Mouse (Mus musculus): Measurements from ENCODE around the gene Camkmt. TPM values are rescaled to one million over a fixed set of nuclear protein-coding genes. Genes with fewer than 3 reads are reported as not detected.

Gene Camkmt
- polyA plus RNA-seq, 1 experiment from 2014 or later = 12.1 TPM

DNA sequence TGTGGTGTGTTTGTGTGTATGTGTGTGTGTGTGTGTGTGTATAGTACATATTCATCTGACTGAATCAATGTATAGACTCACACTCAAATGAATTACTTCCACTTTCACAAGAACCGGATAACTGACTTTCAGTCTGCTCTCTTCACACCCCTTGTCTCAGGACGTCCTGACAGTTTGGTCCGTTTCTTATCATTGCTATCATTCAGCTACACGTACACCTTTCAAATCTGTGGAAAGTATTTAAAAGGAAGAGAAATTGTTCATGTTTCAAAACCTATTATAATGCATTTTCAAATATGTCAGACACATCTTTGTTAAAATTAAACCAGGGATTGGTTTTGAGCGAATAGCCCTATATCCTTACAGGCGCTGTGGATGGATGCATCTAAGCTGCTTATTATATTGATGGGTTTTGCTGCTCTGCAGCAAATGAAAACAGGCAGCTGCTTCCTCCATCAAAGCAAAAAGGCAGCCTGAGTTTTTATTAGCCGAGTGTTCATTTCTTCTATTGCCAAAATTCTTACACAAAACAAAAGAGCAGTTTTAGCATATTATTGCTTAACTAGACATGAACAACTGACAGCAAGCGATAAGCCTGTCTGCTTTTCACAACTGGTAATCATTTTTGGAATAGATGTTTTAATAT is 291.3 kb downstream of the Camkmt start:
- WGBS = 85% methylated on average over 8 of the region's 8 CpGs
- no peak for DNase-seq (ENCODE audit: low spot score)
- H3K4me2 ChIP-seq (ENCODE audit: low read depth) = no peak overlapping the region
- no peak for ATAC-seq (ENCODE audit: insufficient read depth, low FRiP score, low TSS enrichment)
- H3K4me1 ChIP-seq (ENCODE audit: control insufficient read depth, insufficient read depth, low read length) = no peaks in the 10 kb centered on the region
- H3K27ac ChIP-seq (ENCODE audit: low read depth, low read length) = no peak overlapping the region
- no peaks in the 10 kb centered on the region for H3K27me3 ChIP-seq (ENCODE audit: control insufficient read depth, insufficient read depth, low read length)
- no peak overlapping the region for H3K4me3 ChIP-seq (ENCODE audit: low read depth, low read length)
- H3K9ac ChIP-seq (ENCODE audit: low read length) = no peak overlapping the region
- H3K36me3 ChIP-seq (ENCODE audit: control insufficient read depth, insufficient read depth, low read length) = no peaks in the 10 kb centered on the region
- no peaks in the 10 kb centered on the region for H3K9me3 ChIP-seq (ENCODE audit: control insufficient read depth, low read length)

DNA sequence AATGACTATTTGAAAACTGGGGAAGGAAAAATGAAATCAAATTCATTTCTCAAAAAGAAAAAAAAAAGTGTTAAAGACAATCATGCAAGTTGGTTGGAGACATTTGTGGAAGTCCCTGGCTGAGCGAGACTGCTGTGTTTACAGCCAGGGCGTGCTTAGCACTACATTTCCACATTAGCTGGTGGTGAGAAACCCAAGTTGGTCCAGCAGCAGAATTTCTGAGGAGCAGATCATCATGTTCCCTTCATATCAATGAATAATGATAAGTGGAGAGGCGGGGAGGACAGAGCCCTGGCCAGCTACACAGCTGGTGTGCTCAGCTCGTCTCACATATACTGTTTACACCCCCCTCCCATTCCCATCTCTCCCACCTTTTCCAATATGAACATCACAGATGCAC is 292.0 kb downstream of the Camkmt start:
- Histone ChIP-seq H3K4me3 (ENCODE audit: low read depth, low read length) (no peak overlapping the region), H3K4me2 (ENCODE audit: low read depth) (no peak overlapping the region), H3K4me1 (ENCODE audit: control insufficient read depth, insufficient read depth, low read length) (no peaks in the 10 kb centered on the region), H3K9me3 (ENCODE audit: control insufficient read depth, low read length) (no peaks in the 10 kb centered on the region), H3K9ac (ENCODE audit: low read length) (no peak overlapping the region), H3K27ac (ENCODE audit: low read depth, low read length) (no peak overlapping the region), H3K27me3 (ENCODE audit: control insufficient read depth, insufficient read depth, low read length) (no peaks in the 10 kb centered on the region), H3K36me3 (ENCODE audit: control insufficient read depth, insufficient read depth, low read length) (no peaks in the 10 kb centered on the region)
- DNase-seq (ENCODE audit: low spot score) (no peak), ATAC-seq (ENCODE audit: insufficient read depth, low FRiP score, low TSS enrichment) (no peak)
- WGBS = 82% methylated on average over 4 of the region's 4 CpGs

DNA sequence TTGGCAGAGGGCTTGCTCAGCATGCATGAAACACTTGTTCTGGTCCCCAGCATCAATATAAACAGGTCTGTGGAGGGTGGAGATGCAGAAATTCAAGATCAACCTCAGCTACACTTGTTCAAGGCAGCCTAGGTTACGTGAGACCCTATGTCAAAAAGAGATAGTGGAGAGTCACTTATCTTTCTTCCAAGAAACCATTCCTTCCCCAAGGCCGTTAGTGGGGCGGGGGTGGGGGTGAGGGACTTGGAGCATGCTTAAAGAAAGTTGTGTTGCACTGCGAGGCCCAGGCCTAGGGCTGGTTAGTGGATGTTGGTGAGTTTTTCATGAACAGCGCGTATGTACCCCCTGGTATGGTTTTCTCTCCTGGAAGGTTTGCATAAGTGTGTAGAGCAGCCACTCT is 292.6 kb downstream of the Camkmt start:
- no peak for DNase-seq (ENCODE audit: low spot score)
- H3K27me3 ChIP-seq (ENCODE audit: control insufficient read depth, insufficient read depth, low read length) = no peaks in the 10 kb centered on the region
- no peak for ATAC-seq (ENCODE audit: insufficient read depth, low FRiP score, low TSS enrichment)
- H3K9ac ChIP-seq (ENCODE audit: low read length) = no peak overlapping the region
- no peaks in the 10 kb centered on the region for H3K4me1 ChIP-seq (ENCODE audit: control insufficient read depth, insufficient read depth, low read length)
- no peaks in the 10 kb centered on the region for H3K36me3 ChIP-seq (ENCODE audit: control insufficient read depth, insufficient read depth, low read length)
- no peak overlapping the region for H3K4me2 ChIP-seq (ENCODE audit: low read depth)
- H3K9me3 ChIP-seq (ENCODE audit: control insufficient read depth, low read length) = no peaks in the 10 kb centered on the region
- WGBS = 89% methylated on average over 6 of the region's 6 CpGs
- H3K27ac ChIP-seq (ENCODE audit: low read depth, low read length) = no peak overlapping the region
- H3K4me3 ChIP-seq (ENCODE audit: low read depth, low read length) = no peak overlapping the region

DNA sequence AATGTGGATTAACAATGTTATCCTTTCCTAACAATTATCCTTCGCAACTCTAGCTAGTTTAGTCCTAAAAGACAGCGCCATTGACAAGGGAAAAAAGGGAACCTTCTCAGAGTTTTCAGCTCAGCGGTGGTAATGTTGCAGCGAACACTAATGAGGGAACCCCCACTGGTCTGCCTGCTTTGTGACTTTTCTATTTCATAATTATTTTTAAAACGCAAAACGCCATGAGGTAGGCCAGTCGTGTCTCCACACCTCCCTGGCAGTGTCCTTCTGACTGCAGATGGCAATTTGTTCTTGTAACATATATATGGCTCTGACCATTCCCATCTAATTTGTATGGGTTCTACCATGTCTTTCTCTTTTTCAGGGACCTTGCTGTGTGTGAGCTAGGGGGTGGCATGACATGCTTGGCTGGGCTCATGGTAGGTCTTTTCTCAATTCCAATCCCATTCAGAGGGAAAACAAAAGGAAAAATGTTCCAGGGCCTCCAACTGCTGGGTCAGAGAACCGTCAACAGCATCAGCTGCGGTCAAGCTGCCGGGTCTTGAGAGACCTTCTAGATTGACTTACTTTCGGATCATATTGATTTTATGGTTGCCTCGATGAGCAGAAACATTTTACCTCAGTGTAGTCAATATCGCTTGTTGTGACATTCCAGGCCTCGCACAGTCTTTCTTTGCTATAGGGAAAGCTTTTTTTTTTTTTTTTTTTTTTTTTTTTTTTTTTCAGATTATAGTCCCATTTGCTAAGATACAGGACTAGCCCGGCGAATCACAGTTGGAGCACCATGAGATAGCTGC is 302.9 kb downstream of the Camkmt start:
- 59% methylated on average over 16 of the region's 16 CpGs for WGBS
- no peak for DNase-seq (ENCODE audit: low spot score)
- H3K27ac ChIP-seq (ENCODE audit: low read depth, low read length) = no peak overlapping the region

DNA sequence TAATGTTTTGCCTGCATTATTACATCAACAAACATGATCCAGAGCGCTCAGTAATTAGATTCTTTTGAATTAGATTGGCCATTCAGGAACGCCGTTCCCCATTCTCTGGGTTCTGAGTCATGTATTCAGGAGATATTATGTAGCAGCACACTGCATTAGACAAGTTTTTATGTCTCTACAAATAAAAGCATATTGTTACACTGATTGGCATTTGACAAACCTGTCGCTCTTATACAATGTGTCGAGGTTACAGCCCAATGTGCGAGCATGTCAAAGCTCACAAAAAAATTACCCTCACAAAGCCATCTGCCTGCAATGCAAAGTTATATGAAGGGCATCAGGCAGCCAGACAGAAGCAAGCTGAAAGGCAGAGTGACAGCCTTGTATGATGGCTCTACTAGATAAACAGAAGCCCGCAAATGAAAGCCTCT is 303.6 kb downstream of the Camkmt start:
- Histone ChIP-seq H3K27ac (ENCODE audit: low read depth, low read length) (no peak overlapping the region), H3K9ac (ENCODE audit: low read length) (no peak overlapping the region), H3K4me2 (ENCODE audit: low read depth) (no peak overlapping the region), H3K27me3 (ENCODE audit: control insufficient read depth, insufficient read depth, low read length) (no peaks in the 10 kb centered on the region), H3K4me3 (ENCODE audit: low read depth, low read length) (no peak overlapping the region), H3K36me3 (ENCODE audit: control insufficient read depth, insufficient read depth, low read length) (no peaks in the 10 kb centered on the region), H3K4me1 (ENCODE audit: control insufficient read depth, insufficient read depth, low read length) (peaks cover 9% of the 10 kb centered on the region), H3K9me3 (ENCODE audit: control insufficient read depth, low read length) (no peaks in the 10 kb centered on the region)
- DNase-seq (ENCODE audit: low spot score) (peak; percentile 22), ATAC-seq (ENCODE audit: insufficient read depth, low FRiP score, low TSS enrichment) (no peak)
- WGBS = 51% methylated on average over 7 of the region's 7 CpGs

More for the DNA sequence above, 302.9 kb downstream of the Camkmt start:
- no peak overlapping the region for H3K4me3 ChIP-seq (ENCODE audit: low read depth, low read length)
- no peak overlapping the region for H3K9ac ChIP-seq (ENCODE audit: low read length)
- no peaks in the 10 kb centered on the region for H3K9me3 ChIP-seq (ENCODE audit: control insufficient read depth, low read length)
- H3K4me2 ChIP-seq (ENCODE audit: low read depth) = no peak overlapping the region
- H3K27me3 ChIP-seq (ENCODE audit: control insufficient read depth, insufficient read depth, low read length) = no peaks in the 10 kb centered on the region
- no peaks in the 10 kb centered on the region for H3K36me3 ChIP-seq (ENCODE audit: control insufficient read depth, insufficient read depth, low read length)
- H3K4me1 ChIP-seq (ENCODE audit: control insufficient read depth, insufficient read depth, low read length) = peaks cover 9% of the 10 kb centered on the region
- peak; percentile 50; the same call in 1 of the 2 replicates for ATAC-seq (ENCODE audit: insufficient read depth, low FRiP score, low TSS enrichment)

DNA sequence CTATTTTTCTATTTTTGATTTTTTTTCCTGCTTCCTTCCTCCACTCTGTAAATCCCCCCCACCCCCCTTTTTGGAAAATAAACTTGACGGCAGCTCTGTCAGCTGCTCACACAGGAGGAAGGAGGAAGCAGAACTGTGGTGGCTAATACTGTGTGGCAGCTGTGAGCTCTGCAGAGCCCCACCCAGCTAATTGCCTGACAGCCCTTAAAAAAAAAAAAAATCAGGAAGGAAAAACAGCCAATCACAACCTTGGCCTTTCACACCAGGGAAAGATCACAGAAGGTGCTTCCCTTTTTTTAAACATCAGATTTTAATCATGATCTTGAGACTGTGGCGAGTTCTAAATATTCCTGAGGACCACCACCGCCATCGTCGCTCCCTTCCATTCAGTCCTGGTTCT is 305.1 kb downstream of the Camkmt start:
- ATAC-seq (ENCODE audit: insufficient read depth, low FRiP score, low TSS enrichment) = no peak

DNA sequence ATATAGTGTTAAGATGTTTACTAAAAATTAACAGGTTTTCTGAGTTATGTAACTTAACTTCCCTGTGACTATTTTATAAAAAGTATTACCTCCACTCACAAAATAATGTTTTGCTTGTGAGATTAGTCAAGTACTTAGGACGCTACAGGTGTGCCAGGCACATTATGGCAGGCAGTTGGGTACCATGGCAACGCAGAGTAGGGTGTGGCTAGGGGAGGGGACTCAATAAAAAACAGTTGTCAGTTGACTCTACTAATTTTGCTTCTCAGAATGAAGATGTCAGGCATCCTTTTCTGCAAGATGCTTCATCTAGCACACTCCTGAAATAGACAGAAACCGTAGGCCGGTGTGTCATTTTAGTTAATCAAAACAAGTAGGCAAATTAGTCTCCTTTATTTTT is 310.4 kb downstream of the Camkmt start:
- Histone ChIP-seq H3K4me1 (ENCODE audit: control insufficient read depth, insufficient read depth, low read length) (no peaks in the 10 kb centered on the region), H3K9ac (ENCODE audit: low read length) (no peak overlapping the region), H3K27me3 (ENCODE audit: control insufficient read depth, insufficient read depth, low read length) (no peaks in the 10 kb centered on the region), H3K4me2 (ENCODE audit: low read depth) (no peak overlapping the region), H3K4me3 (ENCODE audit: low read depth, low read length) (no peak overlapping the region), H3K36me3 (ENCODE audit: control insufficient read depth, insufficient read depth, low read length) (no peaks in the 10 kb centered on the region), H3K27ac (ENCODE audit: low read depth, low read length) (no peak overlapping the region), H3K9me3 (ENCODE audit: control insufficient read depth, low read length) (no peaks in the 10 kb centered on the region)
- no peak for ATAC-seq (ENCODE audit: insufficient read depth, low FRiP score, low TSS enrichment)
- WGBS = 68% methylated on average over 4 of the region's 4 CpGs
- no peak for DNase-seq (ENCODE audit: low spot score)

More for the DNA sequence above, 305.1 kb downstream of the Camkmt start:
- Histone ChIP-seq H3K27ac (ENCODE audit: low read depth, low read length) (no peak overlapping the region), H3K4me1 (ENCODE audit: control insufficient read depth, insufficient read depth, low read length) (peaks cover 9% of the 10 kb centered on the region), H3K4me3 (ENCODE audit: low read depth, low read length) (no peak overlapping the region), H3K9me3 (ENCODE audit: control insufficient read depth, low read length) (no peaks in the 10 kb centered on the region), H3K27me3 (ENCODE audit: control insufficient read depth, insufficient read depth, low read length) (no peaks in the 10 kb centered on the region), H3K4me2 (ENCODE audit: low read depth) (no peak overlapping the region), H3K36me3 (ENCODE audit: control insufficient read depth, insufficient read depth, low read length) (no peaks in the 10 kb centered on the region), H3K9ac (ENCODE audit: low read length) (no peak overlapping the region)
- no peak for DNase-seq (ENCODE audit: low spot score)
- 54% methylated on average over 5 of the region's 5 CpGs for WGBS

DNA sequence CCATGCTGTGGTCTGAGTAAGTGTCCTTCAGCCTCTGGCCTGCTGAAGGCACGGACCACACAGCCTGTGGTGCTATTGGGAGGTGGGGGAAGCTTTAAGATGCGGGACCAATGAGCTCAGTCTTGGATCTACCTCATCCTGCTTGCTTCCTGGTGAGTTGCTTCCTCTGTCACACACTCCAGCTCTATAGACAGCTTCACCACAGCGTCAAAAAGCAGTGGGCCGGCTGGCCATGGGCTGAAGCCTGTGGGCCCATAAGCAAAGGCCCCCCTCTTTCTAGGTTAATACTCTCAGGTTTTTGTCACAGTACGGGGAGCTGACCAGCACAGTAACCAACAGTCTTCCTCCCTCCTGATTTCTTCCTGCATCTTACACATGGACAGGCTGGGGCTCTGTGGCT is 314.8 kb downstream of the Camkmt start:
- Histone ChIP-seq H3K27me3 (ENCODE audit: control insufficient read depth, insufficient read depth, low read length) (no peaks in the 10 kb centered on the region), H3K4me1 (ENCODE audit: control insufficient read depth, insufficient read depth, low read length) (no peaks in the 10 kb centered on the region), H3K27ac (ENCODE audit: low read depth, low read length) (no peak overlapping the region), H3K9ac (ENCODE audit: low read length) (no peak overlapping the region), H3K4me2 (ENCODE audit: low read depth) (no peak overlapping the region), H3K36me3 (ENCODE audit: control insufficient read depth, insufficient read depth, low read length) (no peaks in the 10 kb centered on the region), H3K4me3 (ENCODE audit: low read depth, low read length) (no peak overlapping the region), H3K9me3 (ENCODE audit: control insufficient read depth, low read length) (no peaks in the 10 kb centered on the region)
- ATAC-seq (ENCODE audit: insufficient read depth, low FRiP score, low TSS enrichment) = no peak
- DNase-seq (ENCODE audit: low spot score) = no peak
- WGBS = 80% methylated on average over 5 of the region's 5 CpGs

DNA sequence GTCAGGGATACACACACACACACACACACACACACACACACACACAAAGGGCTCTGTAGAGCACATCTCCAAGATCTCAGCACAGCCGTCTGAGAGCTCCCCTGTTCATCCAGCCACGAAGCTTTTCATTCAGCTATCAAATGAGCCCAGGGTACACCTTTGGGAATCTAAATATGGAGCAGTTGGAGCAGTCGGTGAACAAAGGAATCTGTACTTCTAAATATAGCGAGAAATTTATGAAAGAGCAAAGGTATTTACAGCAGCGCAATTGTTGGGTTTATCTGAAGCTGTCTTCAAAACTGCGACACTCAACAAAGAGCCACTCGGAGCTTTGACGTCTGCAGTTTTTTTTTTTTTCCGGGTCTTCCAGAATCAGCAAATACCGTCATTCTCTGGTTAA is 315.8 kb downstream of the Camkmt start:
- Histone ChIP-seq H3K27me3 (ENCODE audit: control insufficient read depth, insufficient read depth, low read length) (no peaks in the 10 kb centered on the region), H3K36me3 (ENCODE audit: control insufficient read depth, insufficient read depth, low read length) (no peaks in the 10 kb centered on the region), H3K9ac (ENCODE audit: low read length) (no peak overlapping the region), H3K4me1 (ENCODE audit: control insufficient read depth, insufficient read depth, low read length) (no peaks in the 10 kb centered on the region), H3K27ac (ENCODE audit: low read depth, low read length) (no peak overlapping the region), H3K4me3 (ENCODE audit: low read depth, low read length) (no peak overlapping the region), H3K9me3 (ENCODE audit: control insufficient read depth, low read length) (no peaks in the 10 kb centered on the region), H3K4me2 (ENCODE audit: low read depth) (no peak overlapping the region)
- 89% methylated on average over 10 of the region's 10 CpGs for WGBS
- no peak for DNase-seq (ENCODE audit: low spot score)
- no peak for ATAC-seq (ENCODE audit: insufficient read depth, low FRiP score, low TSS enrichment)
